ENCODE assay signal across 8 mouse cellular contexts in the genomic region with DNA sequence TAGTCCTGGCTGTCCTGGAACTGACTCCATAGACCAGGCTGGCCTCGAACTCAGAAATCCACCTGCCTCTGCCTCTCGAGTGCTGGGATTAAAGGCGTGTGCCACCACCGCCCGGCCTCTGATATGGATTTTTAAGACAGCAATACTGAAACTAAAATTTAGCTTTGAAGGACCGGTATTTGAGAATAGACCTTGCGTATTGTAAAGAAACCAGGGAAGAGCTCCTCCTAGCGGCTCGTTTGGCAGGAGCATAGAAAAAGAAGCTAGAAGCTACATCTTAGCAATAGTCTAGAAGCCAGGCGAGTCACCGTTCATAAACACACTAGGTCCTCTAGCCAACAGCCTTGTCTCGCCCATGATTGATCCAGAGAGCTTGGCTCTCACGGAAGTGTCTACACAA. TPM values are rescaled to one million over a fixed set of nuclear protein-coding genes. Genes with fewer than 3 reads are reported as not detected.
DNase-seq lines count a peak whose midpoint lies in the region; ATAC-seq lines count a peak whose summit lies in the region.

No protein-coding gene starts in this region.

- H3K4me1 ChIP-seq in neural tube, embryonic 15.5 days, result peaks cover 30% of the 10 kb centered on the region
- peaks cover 23% of the 10 kb centered on the region for H3K4me1 ChIP-seq in erythroblast, embryonic 14.5 days (ENCODE audit: control insufficient read depth)
- peaks cover 19% of the 10 kb centered on the region for H3K4me1 ChIP-seq in liver, embryonic 12.5 days

- H3K27me3 ChIP-seq in neural tube, embryonic 15.5 days (replicated peaks), result no peaks in the 10 kb centered on the region
- H3K27me3 ChIP-seq in erythroblast, embryonic 14.5 days (ENCODE audit: control insufficient read depth), result no peaks in the 10 kb centered on the region
- H3K27me3 ChIP-seq in liver, embryonic 12.5 days (replicated peaks), result no peaks in the 10 kb centered on the region

- H3K4me2 ChIP-seq in neural tube, embryonic 15.5 days, result no peak overlapping the region
- peak overlapping the region; percentile 48 for H3K4me2 ChIP-seq in liver, embryonic 12.5 days

- no peak for ATAC-seq in neural tube, embryonic 15.5 days (ENCODE audit: low FRiP score)
- ATAC-seq in inflammation-experienced regulatory T-cells, adult 6 months, result peak; percentile 47
- ATAC-seq in liver, embryonic 12.5 days, result no peak

- no peaks in the 10 kb centered on the region for H3K9me3 ChIP-seq in neural tube, embryonic 15.5 days (replicated peaks)
- no peaks in the 10 kb centered on the region for H3K9me3 ChIP-seq in erythroblast, embryonic 14.5 days (ENCODE audit: control insufficient read depth, low read length)
- no peaks in the 10 kb centered on the region for H3K9me3 ChIP-seq in liver, embryonic 12.5 days (replicated peaks)

- peaks cover 14% of the 10 kb centered on the region for H3K36me3 ChIP-seq in neural tube, embryonic 15.5 days
- peaks cover 14% of the 10 kb centered on the region for H3K36me3 ChIP-seq in erythroblast, embryonic 14.5 days (ENCODE audit: control insufficient read depth)
- peaks cover 21% of the 10 kb centered on the region for H3K36me3 ChIP-seq in liver, embryonic 12.5 days

- DNase-seq in neural tube, embryonic 10.5 days (ENCODE audit: extremely low spot score, low spot score), result peak; percentile 55
- peak; percentile 67 for DNase-seq in adrenal gland, postnatal 25 days
- peak; percentile 21 for DNase-seq in ovary, postnatal 10 days (ENCODE audit: low spot score)
- DNase-seq in urinary bladder, postnatal 25 days (ENCODE audit: low spot score), result peak; percentile 68

- no peak overlapping the region for H3K9ac ChIP-seq in neural tube, embryonic 15.5 days (replicated peaks)
- H3K9ac ChIP-seq in liver, embryonic 12.5 days, result no peak overlapping the region

- H3K27ac ChIP-seq in neural tube, embryonic 15.5 days (replicated peaks), result no peak overlapping the region
- H3K27ac ChIP-seq in liver, embryonic 12.5 days, result no peak overlapping the region

- 40% methylated on average over 13 of the region's 13 CpGs for WGBS in neural tube, embryonic 15.5 days
- WGBS in liver, embryonic 12.5 days (ENCODE audit: insufficient replicate concordance), result 22% methylated on average over 13 of the region's 13 CpGs

- H3K4me3 ChIP-seq in neural tube, embryonic 15.5 days (replicated peaks), result no peak overlapping the region
- H3K4me3 ChIP-seq in erythroblast, embryonic 14.5 days (replicated peaks), result peak overlapping the region; percentile 12
- H3K4me3 ChIP-seq in liver, embryonic 12.5 days, result no peak overlapping the region; the same call in 1 of the 2 replicates

RNA-seq across cellular contexts. Expression of a gene that starts 12.8 kb away (rescaled TPM):
- polyA plus RNA-seq in neural tube, embryonic 15.5 days (2015; fragmentation: Nextera tagmentation; extraction: Ambion mirVana), result 8.8 and 9.7 TPM in 2 replicates
- total RNA-seq in adrenal gland, postnatal 25 days (2021), result 9.1 and 10.0 TPM in 2 replicates
- 0.03 and 0.07 TPM in 2 replicates for polyA plus RNA-seq in erythroblast, embryonic 14.5 days (2012)
- under 1 TPM; 0.09 to 0.59 (median 0.38) TPM for polyA plus RNA-seq in inflammation-experienced regulatory T-cells, adult 6 months (2017; shearing (Covaris generic))
- polyA plus RNA-seq in liver, embryonic 12.5 days (2016; fragmentation: Nextera tagmentation; extraction: Ambion mirVana), result 2.8 and 3.0 TPM in 2 replicates
